Mouse (Mus musculus) ovary, postnatal 36 days (tissue): ENCODE measurements around the gene Srebf1.
A peak's percentile ranks its signal among the peaks of the same experiment; 100 is the strongest.

Experiments
- DNase-seq: peaks from one replicate; pipeline ENCODE4 v3.0.0; 2022; ENCODE audit warnings: low spot score, mixed read lengths

The Srebf1 gene

DNA sequence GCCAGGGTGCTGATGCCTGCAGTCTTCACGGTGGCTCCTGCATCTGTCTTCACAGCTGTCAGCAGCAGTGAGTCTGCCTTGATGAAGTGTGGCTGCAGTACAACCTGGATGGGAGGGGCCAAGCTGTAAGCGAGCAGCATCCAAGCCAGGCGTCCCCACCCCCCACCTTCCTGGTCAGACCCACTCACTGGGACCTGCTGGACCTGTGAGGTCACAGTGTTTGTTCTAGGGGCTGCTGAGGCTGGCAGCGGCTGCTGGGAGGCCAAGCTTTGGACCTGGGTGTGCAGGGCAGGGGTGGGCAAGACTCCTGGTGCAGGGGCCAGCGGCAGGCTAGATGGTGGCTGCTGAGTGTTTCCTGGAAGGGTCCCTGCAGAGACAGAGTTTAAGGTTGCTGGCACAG, 16.2 kb downstream of the Srebf1 start:
- DNase-seq = no peak

- DNase-seq = no peak
These were observed 17.4 kb downstream of the Srebf1 start for GRCm38 (mm10) chr11:60205026-60205425.

GRCm38 (mm10) chr11:60202710-60203638, 19.4 kb downstream of the Srebf1 start:
- DNase-seq = no peak

DNA sequence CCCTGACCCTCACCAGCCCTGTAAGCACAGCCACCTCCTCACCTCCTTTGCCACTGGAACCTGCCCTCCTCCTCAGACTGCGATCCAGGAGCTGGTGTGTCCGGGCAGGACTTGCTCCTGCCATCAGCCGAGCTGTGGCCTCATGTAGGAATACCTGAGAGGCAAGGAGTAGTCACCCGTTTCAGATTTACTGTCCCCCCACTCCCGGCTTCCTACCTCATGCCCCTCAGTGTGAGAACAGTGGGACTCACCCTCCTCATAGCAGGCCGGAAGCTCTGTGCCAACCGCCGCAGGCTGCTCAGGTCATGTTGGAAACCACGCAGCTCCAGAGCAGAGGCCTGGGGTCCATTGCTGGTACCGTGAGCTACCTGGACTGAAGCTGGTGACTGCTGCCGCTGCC, 22.0 kb downstream of the Srebf1 start:
- no peak for DNase-seq

DNA sequence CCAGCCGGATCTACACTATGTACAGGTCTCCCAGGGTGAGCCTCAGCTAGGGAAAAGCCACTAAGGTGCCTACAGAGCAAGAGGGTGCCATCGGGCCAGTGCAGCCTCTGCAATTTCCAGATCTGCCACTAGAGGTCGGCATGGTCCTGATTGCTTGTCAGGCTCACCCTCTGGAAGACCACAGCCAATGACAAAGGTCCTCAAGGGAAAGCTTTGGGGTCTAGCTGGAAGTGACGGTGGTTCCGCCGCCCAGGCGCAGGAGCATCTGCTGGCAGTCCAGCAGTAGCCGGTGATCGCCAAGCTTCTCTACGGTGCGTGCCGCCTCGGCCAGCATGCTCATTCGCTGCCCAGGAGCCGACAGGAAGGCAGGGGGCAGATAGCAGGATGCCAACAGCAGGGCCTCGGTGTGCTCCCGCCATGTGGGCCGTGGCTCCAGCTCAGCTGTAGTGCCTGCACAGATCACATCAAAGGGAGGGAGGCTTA, 22.6 kb downstream of the Srebf1 start:
- peak; percentile 88 for DNase-seq

DNA sequence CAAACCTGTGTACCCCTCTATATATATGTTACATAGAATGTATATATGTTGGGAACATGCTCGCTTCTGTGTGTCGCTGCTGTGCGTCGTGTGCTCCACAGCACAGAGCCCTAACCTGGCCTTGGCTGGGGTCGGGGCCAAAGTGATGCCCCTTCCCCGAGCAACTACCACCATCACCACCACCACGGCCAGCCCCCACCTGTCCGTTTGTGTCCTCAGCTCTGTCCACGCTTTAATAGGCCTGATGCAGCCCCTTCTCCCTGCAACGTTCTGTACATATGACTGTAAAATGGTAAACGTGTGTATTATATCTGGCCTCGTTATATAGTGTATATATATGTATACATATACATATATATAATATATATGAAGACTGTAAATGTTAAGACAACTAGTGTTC, 23.7 kb downstream of the Srebf1 start:
- DNase-seq = no peak

DNA sequence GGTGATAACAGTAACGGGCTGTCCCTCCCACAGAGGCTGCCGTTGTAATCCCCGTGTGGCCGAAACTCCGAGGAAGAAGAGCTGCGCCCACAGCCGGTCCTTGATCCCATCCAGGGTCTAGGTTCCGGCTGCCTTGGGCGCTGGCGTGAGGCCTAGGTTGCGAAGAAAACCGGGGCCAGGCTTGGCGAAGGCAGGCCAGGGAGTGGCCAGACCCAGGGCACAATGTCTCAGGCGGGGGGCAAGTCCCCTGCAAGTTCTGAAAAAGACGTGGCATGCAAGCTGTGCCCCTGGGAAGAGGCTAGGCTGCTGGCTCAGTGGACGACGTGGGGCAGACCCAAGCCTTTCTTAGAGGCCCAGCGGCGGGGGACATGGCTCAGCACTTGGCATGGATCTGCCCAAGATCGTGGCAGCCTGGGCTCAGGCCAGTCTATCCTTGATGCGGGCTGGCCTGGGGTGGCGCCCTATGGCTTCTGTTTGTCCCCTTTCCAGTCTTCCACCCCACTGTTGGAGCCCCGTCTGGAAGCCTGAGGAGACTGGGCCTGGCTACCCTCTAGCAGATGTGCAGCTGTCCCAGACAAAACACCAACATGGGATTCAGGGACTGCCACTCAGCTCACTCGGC, 24.3 kb downstream of the Srebf1 start:
- peak; percentile 58 for DNase-seq

- DNase-seq = no peak
These were observed 26.0 kb downstream of the Srebf1 start for GRCm38 (mm10) chr11:60196344-60196743.

- no peak for DNase-seq
These were observed 27.3 kb downstream of the Srebf1 start for GRCm38 (mm10) chr11:60195108-60195507.

- DNase-seq = no peak
These were observed 28.8 kb downstream of the Srebf1 start for GRCm38 (mm10) chr11:60193556-60193955.

DNA sequence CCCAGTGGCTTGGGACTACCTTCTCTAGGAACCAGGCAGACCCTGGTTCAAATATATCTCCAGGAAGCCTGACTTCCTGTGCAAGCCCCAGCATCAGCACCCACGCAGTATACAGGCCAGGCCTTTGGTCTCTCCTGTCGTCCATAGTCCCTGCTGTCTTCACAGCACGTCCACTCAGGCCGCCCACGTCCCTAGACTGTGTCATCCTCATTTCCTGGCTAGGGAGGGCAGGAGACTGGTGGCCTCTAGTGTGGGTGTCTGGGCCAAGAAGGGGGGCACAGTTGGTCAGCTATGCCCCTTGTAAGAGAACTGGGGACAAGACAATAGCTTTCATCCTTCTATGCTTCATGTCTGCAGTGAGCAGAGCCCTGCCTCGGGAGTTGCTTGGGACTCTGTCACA, 29.8 kb downstream of the Srebf1 start:
- no peak for DNase-seq

- DNase-seq = no peak
These were observed 32.2 kb downstream of the Srebf1 start for GRCm38 (mm10) chr11:60190055-60190641.

GRCm38 (mm10) chr11:60189501-60190040, 32.8 kb downstream of the Srebf1 start:
- peak; percentile 68 for DNase-seq

DNA sequence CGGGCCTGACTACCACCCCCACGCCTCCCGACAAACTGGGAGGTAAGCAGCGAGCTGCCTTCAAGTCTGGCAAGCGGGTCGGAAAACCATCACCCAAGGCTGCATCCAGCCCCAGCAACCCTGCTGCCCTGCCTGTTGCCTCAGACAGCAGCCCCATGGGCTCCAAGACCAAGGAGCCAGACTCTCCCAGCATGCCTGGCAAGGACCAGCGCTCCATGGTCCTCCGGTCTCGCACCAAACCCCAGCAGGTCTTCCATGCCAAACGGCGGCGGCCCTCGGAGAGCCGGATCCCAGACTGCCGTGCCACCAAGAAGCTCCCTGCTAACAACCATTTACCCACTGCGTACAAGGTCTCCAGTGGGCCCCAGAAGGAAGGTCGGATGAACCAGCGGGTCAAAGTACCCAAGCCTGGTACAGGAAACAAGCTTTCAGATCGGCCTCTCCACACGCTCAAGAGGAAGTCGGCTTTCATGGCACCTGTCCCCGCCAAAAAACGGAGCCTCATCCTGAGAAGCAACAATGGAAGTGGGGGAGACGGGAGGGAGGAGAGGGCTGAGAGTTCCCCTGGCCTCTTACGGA, 34.0 kb downstream of the Srebf1 start:
- no peak for DNase-seq

- DNase-seq = no peak
These were observed 35.3 kb downstream of the Srebf1 start for GRCm38 (mm10) chr11:60187070-60187469.

DNA sequence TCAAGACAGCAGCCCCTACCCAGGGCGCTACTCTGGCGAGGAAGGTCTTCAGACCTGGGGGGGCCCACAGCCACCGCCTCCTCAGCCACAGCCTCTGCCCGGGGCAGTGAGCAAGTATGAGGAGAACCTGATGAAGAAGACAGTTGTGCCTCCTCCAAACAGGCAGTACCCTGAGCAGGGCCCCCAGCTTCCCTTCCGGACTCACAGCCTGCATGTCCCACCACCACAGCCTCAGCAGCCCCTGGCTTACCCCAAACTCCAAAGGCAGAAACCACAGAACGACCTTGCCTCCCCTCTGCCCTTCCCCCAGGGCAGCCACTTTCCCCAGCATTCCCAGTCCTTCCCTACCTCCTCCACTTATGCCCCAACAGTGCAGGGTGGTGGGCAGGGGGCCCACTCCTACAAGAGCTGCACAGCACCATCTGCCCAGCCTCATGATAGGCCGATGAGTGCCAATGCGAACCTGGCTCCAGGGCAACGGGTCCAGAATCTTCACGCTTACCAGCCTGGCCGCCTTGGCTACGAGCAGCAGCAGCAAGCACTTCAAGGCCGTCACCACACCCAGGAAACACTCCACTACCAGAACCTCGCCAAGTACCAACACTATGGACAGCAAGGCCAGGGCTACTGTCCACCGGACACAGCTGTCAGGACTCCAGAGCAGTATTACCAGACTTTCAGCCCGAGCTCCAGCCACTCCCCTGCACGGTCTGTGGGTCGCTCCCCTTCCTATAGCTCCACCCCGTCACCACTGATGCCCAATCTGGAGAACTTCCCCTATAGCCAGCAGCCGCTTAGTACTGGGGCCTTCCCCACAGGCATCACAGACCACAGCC, 36.8 kb downstream of the Srebf1 start:
- no peak for DNase-seq

DNA sequence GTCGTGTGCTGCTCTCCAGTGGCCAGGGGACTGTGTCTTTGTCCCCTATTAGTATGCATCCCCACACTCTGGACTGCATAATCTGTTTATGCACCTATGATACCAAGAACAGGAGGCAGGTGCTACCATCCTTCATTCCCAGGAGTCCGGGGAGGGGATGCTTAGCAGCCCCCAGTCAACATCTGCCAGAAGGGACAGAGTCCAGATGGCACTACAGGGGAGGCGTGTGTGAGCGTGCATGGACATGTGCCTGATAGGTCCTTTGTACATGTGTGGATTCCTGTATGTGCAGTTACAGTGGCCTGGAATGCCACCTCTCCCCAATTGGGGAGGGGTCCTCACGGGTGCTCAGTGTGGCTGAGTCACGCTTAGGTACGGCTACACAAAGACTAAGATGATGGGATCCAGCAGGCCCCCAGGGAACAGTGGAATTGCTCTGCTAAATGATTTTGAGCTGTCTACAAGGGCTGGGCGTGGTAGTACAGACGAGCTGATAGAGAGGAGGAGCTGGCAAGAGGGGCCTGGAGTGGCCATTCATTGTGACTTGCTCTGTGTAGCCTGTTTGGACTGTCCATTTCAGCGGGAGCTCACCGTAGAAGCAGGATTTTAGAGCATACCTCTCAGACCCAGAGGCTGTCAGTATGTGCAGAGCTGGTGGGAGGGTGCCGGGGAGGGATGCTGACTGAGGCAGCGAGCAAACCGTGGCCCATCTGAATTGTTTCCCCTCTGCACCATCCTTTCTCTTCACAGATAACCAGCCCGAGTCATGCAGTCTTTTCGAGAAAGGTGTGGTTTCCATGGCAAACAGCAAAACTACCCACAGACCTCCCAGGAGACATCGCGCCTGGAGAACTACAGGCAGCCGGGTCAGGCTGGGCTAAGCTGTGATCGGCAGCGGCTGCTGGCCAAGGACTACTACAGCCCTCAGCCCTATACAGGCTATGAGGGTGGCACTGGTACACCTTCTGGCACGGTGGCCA, 37.7 kb downstream of the Srebf1 start:
- no peak for DNase-seq

GRCm38 (mm10) chr11:60182741-60183140, 39.6 kb downstream of the Srebf1 start:
- DNase-seq = no peak

DNA sequence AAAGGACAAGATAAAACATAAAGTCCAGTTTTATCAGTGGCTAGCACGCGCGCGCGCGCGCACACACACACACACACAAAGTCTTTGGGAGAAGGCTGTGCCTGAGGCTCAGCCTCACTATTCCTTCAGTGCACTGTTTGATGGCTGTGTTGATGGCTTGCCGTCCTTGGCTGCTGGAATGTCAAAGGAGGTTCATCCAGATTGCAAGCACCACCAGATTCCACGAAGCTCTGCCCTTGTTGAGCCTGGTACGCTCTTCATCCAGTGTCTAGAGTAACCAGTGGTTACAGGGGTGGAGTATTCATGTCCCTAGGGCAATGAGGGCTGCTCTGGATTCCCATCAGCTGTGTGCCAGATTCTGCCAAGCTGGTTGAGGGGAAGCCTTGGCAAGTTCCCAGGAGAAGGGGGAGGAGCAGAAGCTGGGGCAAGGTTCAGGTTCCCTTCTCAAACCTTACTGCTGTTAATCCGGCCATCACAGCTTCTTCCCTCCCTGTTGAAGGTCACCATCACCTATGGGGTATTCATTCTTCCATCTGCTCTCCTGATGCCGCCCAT, 40.2 kb downstream of the Srebf1 start:
- DNase-seq = no peak

DNA sequence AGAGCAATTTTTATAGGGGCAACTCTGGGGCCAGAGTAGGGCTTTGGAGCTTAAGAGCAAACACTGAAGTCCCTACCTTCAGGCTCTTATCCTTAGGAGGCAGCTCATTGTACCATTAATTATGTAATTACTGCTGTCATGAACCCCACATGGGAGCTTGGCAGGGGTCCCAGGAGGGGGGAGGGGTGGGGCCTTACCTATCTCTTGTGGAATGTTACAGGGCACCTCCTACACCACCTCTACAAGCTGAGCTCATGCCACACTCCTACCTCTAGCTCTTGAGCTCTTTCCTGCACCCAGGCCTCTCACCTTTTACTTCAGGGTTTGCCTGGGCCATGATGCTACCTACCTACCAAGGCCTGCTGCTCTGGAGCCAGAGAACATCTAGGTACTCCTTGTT, 43.9 kb downstream of the Srebf1 start:
- peak; percentile 59 for DNase-seq
